Mouse (Mus musculus): ENCODE results near the gene Olfr543. TPM values are rescaled to one million over a fixed set of nuclear protein-coding genes. Genes with fewer than 3 reads are reported as not detected.

Gene Olfr543
- total and polyA plus RNA-seq, 3 experiments, result 0.12 to 0.61 TPM; not detected in 1

Other genes with a start within 250 kb of the Olfr543 start
- gene Rhog, start 225.6 kb downstream of the Olfr543 start, total RNA-seq (2012; rRNA removed), result 24.1 and 33.3 TPM in 2 replicates
- gene Rhog, start 225.6 kb downstream of the Olfr543 start, polyA plus RNA-seq (2012; ENCODE audit: insufficient read depth in 1 of 2, insufficient read length in 2 of 2, low read depth in 1 of 2, low replicate concordance in 2 of 2, missing spikeins in 1 of 2), result 100 to 1,000 TPM; 347 to 425 TPM
- gene Stim1, start 213.9 kb downstream of the Olfr543 start, total RNA-seq (2012; rRNA removed), result 26.1 and 28.2 TPM in 2 replicates
- gene Stim1, start 213.9 kb downstream of the Olfr543 start, polyA plus RNA-seq (2012; ENCODE audit: insufficient read depth in 1 of 2, insufficient read length in 2 of 2, low read depth in 1 of 2, low replicate concordance in 2 of 2, missing spikeins in 1 of 2), result 10 to 100 TPM in 1 of 2 experiments, not detected in 1; 65.0 TPM
- gene Rrm1, start 40.0 kb downstream of the Olfr543 start, total RNA-seq (2012; rRNA removed), result 147 and 154 TPM in 2 replicates
- gene Rrm1, start 40.0 kb downstream of the Olfr543 start, polyA plus RNA-seq (2012; ENCODE audit: insufficient read depth in 1 of 2, insufficient read length in 2 of 2, low read depth in 1 of 2, low replicate concordance in 2 of 2, missing spikeins in 1 of 2), result 100 to 1,000 TPM in 1 of 2 experiments, not detected in 1; 228 TPM
- 0.04 and 0.07 TPM in 2 replicates for gene Olfr544, start 6.6 kb upstream of the Olfr543 start, total RNA-seq (2012; rRNA removed)
- under 1 TPM in 1 of 2 experiments, not detected in 1; 0.07 TPM for gene Olfr544, start 6.6 kb upstream of the Olfr543 start, polyA plus RNA-seq (2012; ENCODE audit: insufficient read depth in 1 of 2, insufficient read length in 2 of 2, low read depth in 1 of 2, low replicate concordance in 2 of 2, missing spikeins in 1 of 2)
- 0.12 TPM in 1 of 2 replicates, not detected in the other for gene Olfr545, start 17.9 kb upstream of the Olfr543 start, total RNA-seq (2012; rRNA removed)
- under 1 TPM in 1 of 2 experiments, not detected in 1; 0.25 TPM for gene Olfr545, start 17.9 kb upstream of the Olfr543 start, polyA plus RNA-seq (2012; ENCODE audit: insufficient read depth in 1 of 2, insufficient read length in 2 of 2, low read depth in 1 of 2, low replicate concordance in 2 of 2, missing spikeins in 1 of 2)
- not detected in 2 replicates for gene Olfr547, start 53.1 kb upstream of the Olfr543 start, total RNA-seq (2012; rRNA removed)
- gene Olfr547, start 53.1 kb upstream of the Olfr543 start, polyA plus RNA-seq (2012; ENCODE audit: insufficient read depth in 1 of 2, insufficient read length in 2 of 2, low read depth in 1 of 2, low replicate concordance in 2 of 2, missing spikeins in 1 of 2), result not detected
- not detected in 2 replicates for gene Olfr548-ps1, start 59.2 kb upstream of the Olfr543 start, total RNA-seq (2012; rRNA removed)
- gene Olfr548-ps1, start 59.2 kb upstream of the Olfr543 start, polyA plus RNA-seq (2012; ENCODE audit: insufficient read depth in 1 of 2, insufficient read length in 2 of 2, low read depth in 1 of 2, low replicate concordance in 2 of 2, missing spikeins in 1 of 2), result not detected
- gene Olfr549, start 68.2 kb upstream of the Olfr543 start, total RNA-seq (2012; rRNA removed), result not detected in 2 replicates
- gene Olfr549, start 68.2 kb upstream of the Olfr543 start, polyA plus RNA-seq (2012; ENCODE audit: insufficient read depth in 1 of 2, insufficient read length in 2 of 2, low read depth in 1 of 2, low replicate concordance in 2 of 2, missing spikeins in 1 of 2), result not detected
- 1.3 and 3.3 TPM in 2 replicates for gene Trim21, start 83.8 kb upstream of the Olfr543 start, total RNA-seq (2012; rRNA removed)
- gene Trim21, start 83.8 kb upstream of the Olfr543 start, polyA plus RNA-seq (2012; ENCODE audit: insufficient read depth in 1 of 2, insufficient read length in 2 of 2, low read depth in 1 of 2, low replicate concordance in 2 of 2, missing spikeins in 1 of 2), result 1 to 10 TPM in 1 of 2 experiments, not detected in 1; 2.8 TPM
- gene Olfr550, start 89.8 kb upstream of the Olfr543 start, total RNA-seq (2012; rRNA removed), result not detected in 2 replicates
- not detected for gene Olfr550, start 89.8 kb upstream of the Olfr543 start, polyA plus RNA-seq (2012; ENCODE audit: insufficient read depth in 1 of 2, insufficient read length in 2 of 2, low read depth in 1 of 2, low replicate concordance in 2 of 2, missing spikeins in 1 of 2)
- not detected in 2 replicates for gene Olfr551, start 110.2 kb upstream of the Olfr543 start, total RNA-seq (2012; rRNA removed)
- gene Olfr551, start 110.2 kb upstream of the Olfr543 start, polyA plus RNA-seq (2012; ENCODE audit: insufficient read depth in 1 of 2, insufficient read length in 2 of 2, low read depth in 1 of 2, low replicate concordance in 2 of 2, missing spikeins in 1 of 2), result not detected
- gene Olfr552, start 116.1 kb upstream of the Olfr543 start, total RNA-seq (2012; rRNA removed), result not detected in 2 replicates
- not detected for gene Olfr552, start 116.1 kb upstream of the Olfr543 start, polyA plus RNA-seq (2012; ENCODE audit: insufficient read depth in 1 of 2, insufficient read length in 2 of 2, low read depth in 1 of 2, low replicate concordance in 2 of 2, missing spikeins in 1 of 2)
- gene Olfr553, start 136.5 kb upstream of the Olfr543 start, total RNA-seq (2012; rRNA removed), result not detected in 2 replicates
- gene Olfr553, start 136.5 kb upstream of the Olfr543 start, polyA plus RNA-seq (2012; ENCODE audit: insufficient read depth in 1 of 2, insufficient read length in 2 of 2, low read depth in 1 of 2, low replicate concordance in 2 of 2, missing spikeins in 1 of 2), result not detected
- gene Olfr554, start 156.8 kb upstream of the Olfr543 start, total RNA-seq (2012; rRNA removed), result not detected in 2 replicates
- gene Olfr554, start 156.8 kb upstream of the Olfr543 start, polyA plus RNA-seq (2012; ENCODE audit: insufficient read depth in 1 of 2, insufficient read length in 2 of 2, low read depth in 1 of 2, low replicate concordance in 2 of 2, missing spikeins in 1 of 2), result not detected
- not detected in 2 replicates for gene Olfr555, start 177.1 kb upstream of the Olfr543 start, total RNA-seq (2012; rRNA removed)
- not detected for gene Olfr555, start 177.1 kb upstream of the Olfr543 start, polyA plus RNA-seq (2012; ENCODE audit: insufficient read depth in 1 of 2, insufficient read length in 2 of 2, low read depth in 1 of 2, low replicate concordance in 2 of 2, missing spikeins in 1 of 2)
- not detected in 2 replicates for gene Olfr556, start 183.2 kb upstream of the Olfr543 start, total RNA-seq (2012; rRNA removed)
- not detected for gene Olfr556, start 183.2 kb upstream of the Olfr543 start, polyA plus RNA-seq (2012; ENCODE audit: insufficient read depth in 1 of 2, insufficient read length in 2 of 2, low read depth in 1 of 2, low replicate concordance in 2 of 2, missing spikeins in 1 of 2)
- not detected in 2 replicates for gene Trim68, start 205.6 kb upstream of the Olfr543 start, total RNA-seq (2012; rRNA removed)
- not detected for gene Trim68, start 205.6 kb upstream of the Olfr543 start, polyA plus RNA-seq (2012; ENCODE audit: insufficient read depth in 1 of 2, insufficient read length in 2 of 2, low read depth in 1 of 2, low replicate concordance in 2 of 2, missing spikeins in 1 of 2)
- not detected in 2 replicates for gene Olfr557, start 214.2 kb upstream of the Olfr543 start, total RNA-seq (2012; rRNA removed)
- gene Olfr557, start 214.2 kb upstream of the Olfr543 start, polyA plus RNA-seq (2012; ENCODE audit: insufficient read depth in 1 of 2, insufficient read length in 2 of 2, low read depth in 1 of 2, low replicate concordance in 2 of 2, missing spikeins in 1 of 2), result not detected
- not detected in 2 replicates for gene Olfr558, start 220.5 kb upstream of the Olfr543 start, total RNA-seq (2012; rRNA removed)
- gene Olfr558, start 220.5 kb upstream of the Olfr543 start, polyA plus RNA-seq (2012; ENCODE audit: insufficient read depth in 1 of 2, insufficient read length in 2 of 2, low read depth in 1 of 2, low replicate concordance in 2 of 2, missing spikeins in 1 of 2), result not detected
- not detected in 2 replicates for gene Olfr33, start 237.4 kb upstream of the Olfr543 start, total RNA-seq (2012; rRNA removed)
- gene Olfr33, start 237.4 kb upstream of the Olfr543 start, polyA plus RNA-seq (2012; ENCODE audit: insufficient read depth in 1 of 2, insufficient read length in 2 of 2, low read depth in 1 of 2, low replicate concordance in 2 of 2, missing spikeins in 1 of 2), result not detected
- not detected in 2 replicates for gene Olfr559, start 245.8 kb upstream of the Olfr543 start, total RNA-seq (2012; rRNA removed)
- gene Olfr559, start 245.8 kb upstream of the Olfr543 start, polyA plus RNA-seq (2012; ENCODE audit: insufficient read depth in 1 of 2, insufficient read length in 2 of 2, low read depth in 1 of 2, low replicate concordance in 2 of 2, missing spikeins in 1 of 2), result not detected

Measured in MEL (cell line).